Mouse (Mus musculus) C3H10T1/2 (cell line): Measurements from ENCODE around the gene Foxred1. TPM values are rescaled to one million over a fixed set of nuclear protein-coding genes. Genes with fewer than 3 reads are reported as not detected.

Experiments
- polyA plus RNA-seq, 2 experiments: library from polyadenylated mRNA; unstranded; fragments of >200 nt; fragmentation: generic; extraction: Trizol; gene quantifications; one replicate each; pipeline ENCODE4 v1.2.1; 2012; ENCODE audit warnings: missing spikeins in 2 of 2

The Foxred1 gene
- polyA plus RNA-seq: 10 to 100 TPM in 1 of 2 experiments, 1 to 10 TPM in 1; 7.3 to 11.8 TPM

DNA sequence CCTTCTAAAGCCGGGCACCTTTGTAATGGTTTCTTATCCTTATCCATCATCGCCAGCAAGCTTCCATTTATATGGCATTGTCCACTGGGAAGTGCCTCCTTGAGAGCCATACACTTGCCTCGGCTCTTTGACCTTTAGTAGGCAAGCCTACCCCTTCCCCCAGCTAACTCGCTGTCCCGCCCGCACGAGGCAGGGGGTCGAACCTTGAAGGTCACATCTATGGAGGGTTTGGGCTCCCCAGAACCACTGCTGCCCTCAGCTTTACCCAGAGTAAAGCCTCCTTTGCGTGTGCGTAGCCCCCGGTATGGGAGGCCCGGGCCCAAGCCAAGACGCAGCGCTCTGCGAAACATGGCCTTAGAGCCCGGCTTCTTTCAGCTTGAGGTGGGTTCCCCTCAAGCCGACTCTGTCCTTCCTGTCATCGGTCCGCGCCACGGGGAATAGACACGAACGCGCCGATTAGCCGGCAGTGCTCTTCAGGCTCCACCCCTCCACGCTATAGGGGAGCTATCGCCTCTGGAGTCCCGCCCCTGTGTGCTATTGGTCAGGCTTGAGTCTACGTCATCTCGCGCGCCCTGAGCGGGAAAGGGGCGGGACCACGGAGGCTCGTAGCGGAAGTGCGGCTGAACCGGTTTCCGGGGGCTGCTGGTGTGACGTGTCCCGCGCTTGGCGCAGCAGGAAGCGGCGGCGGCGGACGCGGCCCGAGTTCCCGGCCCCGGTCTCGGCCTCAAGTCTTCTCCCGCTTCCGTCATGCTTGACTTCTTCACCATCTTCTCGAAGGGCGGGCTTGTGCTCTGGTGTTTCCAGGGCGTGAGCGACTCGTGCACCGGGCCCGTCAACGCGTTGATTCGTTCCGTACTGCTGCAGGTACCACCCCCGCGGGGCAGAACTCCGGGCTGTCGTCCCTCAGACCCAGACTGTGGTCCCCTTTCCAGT is at the start of gene Foxred1:
Foxred1 (minus strand) TSS at position 514 of the 933 bp plus-strand sequence.

DNA sequence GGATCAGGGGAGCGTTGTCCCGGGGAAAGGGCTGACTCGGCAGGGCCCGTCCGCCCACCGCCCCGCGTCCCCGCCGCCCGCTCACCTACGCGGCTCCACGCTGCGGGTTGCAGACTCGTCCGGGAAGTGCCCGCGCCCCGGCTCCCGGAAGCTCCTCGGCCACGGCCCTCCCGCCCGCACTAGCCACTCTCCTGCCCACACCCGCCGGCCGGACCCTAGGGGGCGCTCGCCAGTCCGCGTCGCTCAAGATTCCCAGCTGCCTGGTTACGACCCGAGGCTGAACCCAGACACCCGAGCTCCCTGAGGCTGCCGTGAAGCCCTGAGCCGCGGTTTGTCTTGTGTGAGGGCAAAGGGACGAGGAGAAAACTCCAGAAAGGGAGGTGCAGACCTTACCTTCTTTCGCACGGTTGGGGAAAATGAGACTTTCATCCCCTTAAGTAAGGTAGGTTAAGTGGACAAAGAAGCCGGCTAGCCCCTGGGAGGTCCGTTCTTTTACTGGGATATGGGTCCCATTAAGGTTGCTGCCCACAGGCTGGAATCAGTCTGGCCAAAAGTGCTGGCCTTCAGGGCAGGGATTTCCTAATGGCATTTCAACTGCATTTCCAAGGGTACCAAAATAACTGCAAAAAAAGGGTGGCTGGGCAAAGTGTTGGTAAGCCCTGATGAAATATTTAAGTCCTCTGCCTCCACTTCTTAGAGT is 10.9 kb downstream of the Foxred1 start, which contains the start of the genes Srpr and Tirap:
Srpr (plus strand) TSS at position 404 of the 700 bp plus-strand sequence.
Tirap (minus strand) TSS at position 520 of the 700 bp plus-strand sequence.

DNA sequence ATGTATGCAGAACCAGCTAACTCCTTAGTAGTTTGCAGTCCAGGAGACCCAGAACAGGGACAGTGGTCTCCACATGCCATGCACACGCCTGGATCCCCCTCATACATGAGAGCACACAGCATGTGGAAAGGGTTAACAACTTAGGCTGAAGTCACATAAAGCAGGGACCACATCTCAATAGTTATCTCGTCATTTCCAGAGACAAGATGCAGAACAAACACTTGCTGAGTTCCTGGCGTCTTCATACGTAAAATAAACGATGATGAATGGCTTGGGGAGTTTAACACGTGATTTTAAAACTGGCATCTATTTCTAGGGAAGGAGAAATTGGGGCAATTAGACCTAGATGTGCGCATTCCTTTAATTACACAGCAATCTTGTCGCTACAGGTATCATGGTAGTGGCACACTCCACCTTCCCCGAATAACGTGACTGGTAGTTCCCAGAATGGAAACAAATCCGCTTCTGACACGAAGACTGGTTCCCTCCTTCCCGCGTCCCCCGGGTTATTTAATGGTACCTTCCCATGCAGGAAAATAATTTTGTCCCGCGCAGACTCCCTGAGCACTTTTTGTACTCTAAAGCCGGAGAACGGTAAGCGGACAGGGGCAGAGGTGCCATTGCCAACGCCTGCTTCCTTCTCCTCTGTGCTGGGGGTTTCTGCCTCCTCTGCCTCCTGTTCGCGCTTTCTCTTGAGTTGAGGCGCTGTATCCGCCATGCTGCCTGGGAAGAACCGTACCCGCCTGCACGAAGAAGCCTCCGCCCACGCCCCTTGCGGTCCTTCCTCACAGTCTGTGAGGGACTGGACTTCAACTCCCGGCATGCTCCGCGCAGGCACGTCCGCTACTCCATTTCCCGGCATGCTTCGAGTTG is 35.4 kb downstream of the Foxred1 start, which contains the start of gene Dcps:
Dcps (minus strand) TSS at position 811 of the 873 bp plus-strand sequence.

Other genes with a start within 250 kb of the Foxred1 start
- 10 to 100 TPM; 24.4 to 34.3 TPM for gene St3gal4, start 91.8 kb downstream of the Foxred1 start, polyA plus RNA-seq
- 10 to 100 TPM; 62.1 to 71.2 TPM for gene Dcps, start 35.0 kb downstream of the Foxred1 start, polyA plus RNA-seq
- gene Srpr, start 10.9 kb downstream of the Foxred1 start, polyA plus RNA-seq: 10 to 100 TPM; 25.5 to 67.5 TPM
- 1 to 10 TPM in 1 of 2 experiments, under 1 TPM in 1; 0.95 to 3.2 TPM for gene Tirap, start 10.8 kb downstream of the Foxred1 start, polyA plus RNA-seq
- gene Fam118b, start 56.8 kb upstream of the Foxred1 start, polyA plus RNA-seq: 10 to 100 TPM in 1 of 2 experiments, 1 to 10 TPM in 1; 5.6 to 10.6 TPM
- 10 to 100 TPM in 1 of 2 experiments, 1 to 10 TPM in 1; 5.4 to 15.4 TPM for gene Rpusd4, start 56.8 kb upstream of the Foxred1 start, polyA plus RNA-seq
- gene Cdon, start 210.1 kb upstream of the Foxred1 start, polyA plus RNA-seq: 1 to 10 TPM in 1 of 2 experiments, under 1 TPM in 1; 0.14 to 7.4 TPM